Mouse (Mus musculus) pancreas, adult 10 weeks (tissue): ENCODE measurements around the gene Vmn2r95. TPM values are rescaled to one million over a fixed set of nuclear protein-coding genes. Genes with fewer than 3 reads are reported as not detected.

Experiments used
- polyA plus RNA-seq: library from polyadenylated mRNA; stranded (reverse); fragments of 350-450 nt; fragmentation: Illumina TruSeq; extraction: RNeasy Lipid Tissue Mini Kit (QIAGEN cat#74804); gene quantifications from one replicate; pipeline ENCODE4 v1.2.3, GENCODE M21; 2015; ENCODE audit warnings: low read depth, low replicate concordance; ENCODE audit not compliant: insufficient read depth

Gene Vmn2r95
- polyA plus RNA-seq: not detected

DNA sequence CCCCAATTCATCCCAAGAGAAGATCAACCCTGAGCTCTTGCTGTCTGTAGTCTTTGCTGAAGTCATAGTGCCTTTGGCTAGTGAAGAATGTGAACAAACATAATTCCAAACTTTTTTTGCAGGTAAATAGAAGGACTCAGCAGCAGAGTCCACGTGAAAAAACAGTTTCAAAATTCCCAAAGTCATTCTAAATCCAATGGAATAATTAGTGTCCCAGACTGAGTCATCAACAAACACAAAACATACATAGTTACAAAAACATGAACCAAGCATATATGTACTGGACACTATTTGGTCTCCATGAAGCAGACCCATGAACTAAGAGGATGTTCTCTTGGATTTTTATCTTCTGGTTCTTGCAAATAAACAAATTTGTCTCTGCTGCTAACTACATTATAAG, at the start of gene Vmn2r95:
Vmn2r95 (plus strand) TSS at position 301 of the 400 bp plus-strand sequence.

Other genes starting within 250 kb of the Vmn2r95 start
- gene Vmn2r94, start 146.3 kb upstream of the Vmn2r95 start, polyA plus RNA-seq: not detected
- not detected for gene Vmn2r93, start 126.0 kb upstream of the Vmn2r95 start, polyA plus RNA-seq
- not detected for gene Vmn2r96, start 149.1 kb downstream of the Vmn2r95 start, polyA plus RNA-seq